Mouse (Mus musculus): ENCODE results near the gene Shisal2a. TPM values are rescaled to one million over a fixed set of nuclear protein-coding genes. Genes with fewer than 3 reads are reported as not detected.
A peak's percentile ranks its signal among the peaks of the same experiment; 100 is the strongest.
"Not testable (repeated sequence)": the region's sequence is repeated elsewhere in the genome, so short reads cannot be mapped to it uniquely, and the experiment has no call there.

Shisal2a gene
- polyA plus RNA-seq, 1 experiment from 2014 or later = 0.15 TPM

DNA sequence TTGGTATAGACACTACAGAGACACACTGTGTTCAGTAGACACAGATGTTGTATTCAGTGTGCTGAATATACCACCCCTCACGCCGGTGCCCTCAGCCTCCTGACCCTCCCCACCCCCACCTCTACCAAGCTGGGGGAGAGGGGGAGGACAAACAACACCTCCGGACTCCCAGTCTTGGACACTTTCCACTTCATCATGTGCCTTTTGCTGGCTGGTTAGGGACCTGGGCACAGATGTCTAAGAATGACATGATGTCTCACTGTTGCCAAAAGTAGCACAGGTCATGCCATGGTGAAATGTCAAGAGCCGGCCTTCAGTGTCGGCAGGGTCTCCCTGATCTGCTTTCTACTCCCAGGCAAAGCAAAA is 19.1 kb downstream of the Shisal2a start:
- no peak overlapping the region for H3K9ac ChIP-seq (ENCODE audit: low read depth, low read length)
- no peak overlapping the region; the same call in 1 of the 2 replicates for H3K27ac ChIP-seq (ENCODE audit: low read length)
- WGBS (ENCODE audit: insufficient replicate concordance) = 52% methylated on average over 5 of the region's 5 CpGs
- H3K4me1 ChIP-seq (ENCODE audit: control insufficient read depth, low read depth, low read length) = peaks cover 8% of the 10 kb centered on the region
- H3K4me3 ChIP-seq (ENCODE audit: low read depth, low read length) = no peak overlapping the region
- no peak overlapping the region for H3K4me2 ChIP-seq (ENCODE audit: low read depth, low read length)
- H3K36me3 ChIP-seq (ENCODE audit: control insufficient read depth, insufficient read depth) = no peaks in the 10 kb centered on the region
- H3K9me3 ChIP-seq (replicated peaks; ENCODE audit: control insufficient read depth, low read length) = no peaks in the 10 kb centered on the region
- H3K27me3 ChIP-seq (ENCODE audit: control insufficient read depth, insufficient read depth, low read depth, low read length) = 0 out of 2 replicates have a peak, but pooled peaks cover 2% of the 10 kb centered on the region
- ATAC-seq (ENCODE audit: low read depth) = no peak

DNA sequence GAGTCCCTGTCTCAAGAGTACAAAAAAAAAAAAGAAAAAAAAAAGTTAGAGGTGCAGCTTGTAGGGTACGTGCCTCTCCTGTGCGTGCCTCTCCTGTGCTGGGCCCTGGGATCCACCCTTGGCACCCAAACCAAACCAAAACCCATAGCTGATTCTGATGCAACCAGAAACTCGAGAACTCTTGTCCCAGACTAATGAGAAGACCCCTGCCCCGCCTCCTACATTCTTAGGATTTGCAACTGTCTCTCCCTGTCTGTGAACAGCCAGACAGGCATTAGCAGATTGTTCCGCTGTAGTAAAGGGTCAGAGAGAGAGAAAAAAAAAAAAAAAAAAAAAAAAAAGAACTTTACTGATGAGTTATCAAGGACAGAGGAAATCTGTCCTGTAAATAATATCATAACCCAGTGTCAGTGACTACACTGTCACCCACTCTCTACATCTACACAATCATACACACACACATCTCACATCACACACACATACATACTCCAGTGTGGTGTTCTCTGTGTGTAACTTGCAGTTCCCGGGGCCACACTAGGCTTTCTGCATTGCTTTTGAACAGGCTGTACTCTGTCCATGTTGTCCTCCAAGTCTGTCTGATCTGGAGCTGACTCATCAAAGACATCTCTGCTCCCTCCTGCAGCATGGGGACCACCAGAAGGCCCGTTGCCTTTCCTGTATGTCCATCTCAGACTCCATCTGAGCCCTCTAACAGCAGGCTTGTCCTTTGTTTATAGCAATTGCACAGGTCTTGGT is 19.6 kb downstream of the Shisal2a start:
- no peaks in the 10 kb centered on the region for H3K9me3 ChIP-seq (replicated peaks; ENCODE audit: control insufficient read depth, low read length)
- ATAC-seq (ENCODE audit: low read depth) = no peak
- peak overlapping the region; percentile 69 for H3K27ac ChIP-seq (ENCODE audit: low read length)
- no peaks in the 10 kb centered on the region for H3K36me3 ChIP-seq (ENCODE audit: control insufficient read depth, insufficient read depth)
- peaks cover 8% of the 10 kb centered on the region for H3K4me1 ChIP-seq (ENCODE audit: control insufficient read depth, low read depth, low read length)
- 0 out of 2 replicates have a peak, but pooled peaks cover 2% of the 10 kb centered on the region for H3K27me3 ChIP-seq (ENCODE audit: control insufficient read depth, insufficient read depth, low read depth, low read length)
- 46% methylated on average over 7 of the region's 7 CpGs for WGBS (ENCODE audit: insufficient replicate concordance)
- H3K9ac ChIP-seq (ENCODE audit: low read depth, low read length) = no peak overlapping the region
- peak overlapping the region; percentile 36; the same call in 1 of the 2 replicates for H3K4me2 ChIP-seq (ENCODE audit: low read depth, low read length)
- no peak overlapping the region for H3K4me3 ChIP-seq (ENCODE audit: low read depth, low read length)

DNA sequence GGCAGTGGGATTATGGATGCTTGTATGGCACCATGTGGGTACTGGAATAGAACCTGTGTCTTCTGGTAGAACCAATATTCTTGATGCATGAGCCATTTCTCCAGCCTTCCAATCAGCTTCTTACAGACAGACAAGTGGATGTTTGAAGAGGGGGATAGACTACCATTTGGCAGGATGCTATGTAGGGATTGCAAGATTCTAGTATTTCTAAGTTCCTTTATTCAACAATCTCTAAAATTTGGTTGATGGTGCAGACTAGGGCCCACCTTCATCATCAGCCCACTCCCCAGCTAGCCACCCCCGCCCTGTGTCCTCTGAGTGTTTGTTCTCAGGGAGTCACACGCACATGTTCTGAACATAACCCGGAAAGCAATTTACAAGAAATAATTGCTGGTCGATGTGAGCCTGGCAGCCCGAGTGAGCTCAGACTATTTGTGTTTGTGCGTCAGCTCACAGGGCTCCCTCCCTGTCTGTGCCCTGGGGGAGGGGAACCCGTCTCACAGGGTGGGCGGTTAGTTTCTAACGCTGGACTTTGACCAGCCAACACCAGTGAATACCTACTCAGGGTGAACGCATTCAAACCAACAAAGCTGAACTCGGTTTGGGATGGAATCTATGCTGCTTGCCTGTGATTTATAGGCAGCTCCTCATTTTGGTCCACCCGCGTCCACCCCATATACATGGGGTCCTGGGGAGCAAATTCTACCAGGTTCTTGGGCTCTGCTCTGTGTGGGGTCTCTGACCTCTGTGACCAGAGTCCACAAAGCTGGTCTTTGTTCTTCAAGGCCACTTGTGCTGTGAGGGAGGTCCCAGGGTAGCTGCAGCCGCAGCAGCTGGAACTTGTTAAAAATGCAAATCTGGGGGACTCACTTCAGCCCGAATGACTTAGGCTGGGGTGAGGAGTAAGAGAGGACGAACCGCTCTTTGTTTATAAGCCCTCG is 20.6 kb downstream of the Shisal2a start:
- no peak overlapping the region; the same call in 1 of the 2 replicates for H3K9ac ChIP-seq (ENCODE audit: low read depth, low read length)
- peak overlapping the region; percentile 69 for H3K27ac ChIP-seq (ENCODE audit: low read length)
- H3K27me3 ChIP-seq (ENCODE audit: control insufficient read depth, insufficient read depth, low read depth, low read length) = 0 out of 2 replicates have a peak, but pooled peaks cover 2% of the 10 kb centered on the region
- peak overlapping the region; percentile 36 for H3K4me2 ChIP-seq (ENCODE audit: low read depth, low read length)
- no peak overlapping the region for H3K4me3 ChIP-seq (ENCODE audit: low read depth, low read length)
- peaks cover 8% of the 10 kb centered on the region for H3K4me1 ChIP-seq (ENCODE audit: control insufficient read depth, low read depth, low read length)
- no peaks in the 10 kb centered on the region for H3K9me3 ChIP-seq (replicated peaks; ENCODE audit: control insufficient read depth, low read length)
- WGBS (ENCODE audit: insufficient replicate concordance) = 30% methylated on average over 18 of the region's 18 CpGs
- no peaks in the 10 kb centered on the region for H3K36me3 ChIP-seq (ENCODE audit: control insufficient read depth, insufficient read depth)
- peak; percentile 83 for ATAC-seq (ENCODE audit: low read depth)

DNA sequence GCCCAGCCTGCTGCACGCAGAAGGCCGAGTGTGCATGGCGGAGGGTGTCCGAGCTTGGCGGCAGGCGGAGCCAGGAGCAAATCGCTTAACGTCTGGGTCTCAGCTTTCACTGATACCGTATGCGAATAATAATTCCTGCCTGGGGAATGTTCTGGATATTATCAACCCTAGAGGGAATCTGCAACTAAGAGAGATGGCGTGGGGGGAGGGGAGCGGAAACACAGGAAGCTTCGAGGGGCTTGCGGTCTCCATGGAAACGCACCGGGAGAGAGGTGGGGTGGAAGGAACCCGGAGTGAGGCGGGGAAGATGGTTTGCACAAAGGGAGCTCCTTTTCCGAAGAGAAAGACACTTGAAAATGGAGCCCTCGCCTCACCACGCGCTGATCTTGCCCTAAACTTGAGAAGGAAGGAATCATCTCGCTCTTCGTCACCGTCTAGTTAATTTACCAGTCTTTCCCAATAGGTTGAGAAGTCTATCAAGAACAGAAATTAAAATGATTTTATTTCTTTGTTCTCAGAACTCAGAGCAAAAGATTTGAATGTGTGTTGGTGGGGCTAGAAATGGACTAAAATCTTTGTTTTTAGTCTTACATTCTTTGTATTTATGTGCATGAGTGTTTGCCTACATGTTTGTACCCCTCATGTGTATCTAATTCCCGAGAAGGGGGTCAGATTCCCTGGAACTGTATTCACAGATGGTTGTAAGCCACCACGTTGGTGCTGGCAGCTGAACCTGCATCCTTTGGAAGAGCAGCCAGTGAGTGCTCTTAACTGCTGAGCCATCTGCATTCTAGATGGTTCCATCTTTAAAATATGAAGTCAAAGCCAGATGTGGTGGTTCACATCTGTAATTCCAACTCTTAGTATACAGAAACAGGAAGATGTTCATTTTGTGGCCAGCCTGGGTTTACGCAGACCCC is 22.8 kb downstream of the Shisal2a start:
- Histone ChIP-seq H3K4me3 (ENCODE audit: low read depth, low read length) (no peak overlapping the region), H3K27ac (ENCODE audit: low read length) (no peak overlapping the region), H3K9ac (ENCODE audit: low read depth, low read length) (no peak overlapping the region), H3K4me1 (ENCODE audit: control insufficient read depth, low read depth, low read length) (peaks cover 8% of the 10 kb centered on the region), H3K4me2 (ENCODE audit: low read depth, low read length) (peak overlapping the region; percentile 10; the same call in 1 of the 2 replicates), H3K27me3 (ENCODE audit: control insufficient read depth, insufficient read depth, low read depth, low read length) (0 out of 2 replicates have a peak, but pooled peaks cover 2% of the 10 kb centered on the region), H3K36me3 (ENCODE audit: control insufficient read depth, insufficient read depth) (no peaks in the 10 kb centered on the region), H3K9me3 (replicated peaks; ENCODE audit: control insufficient read depth, low read length) (no peaks in the 10 kb centered on the region)
- no peak for ATAC-seq (ENCODE audit: low read depth)
- WGBS (ENCODE audit: insufficient replicate concordance) = 11% methylated on average over 28 of the region's 28 CpGs

DNA sequence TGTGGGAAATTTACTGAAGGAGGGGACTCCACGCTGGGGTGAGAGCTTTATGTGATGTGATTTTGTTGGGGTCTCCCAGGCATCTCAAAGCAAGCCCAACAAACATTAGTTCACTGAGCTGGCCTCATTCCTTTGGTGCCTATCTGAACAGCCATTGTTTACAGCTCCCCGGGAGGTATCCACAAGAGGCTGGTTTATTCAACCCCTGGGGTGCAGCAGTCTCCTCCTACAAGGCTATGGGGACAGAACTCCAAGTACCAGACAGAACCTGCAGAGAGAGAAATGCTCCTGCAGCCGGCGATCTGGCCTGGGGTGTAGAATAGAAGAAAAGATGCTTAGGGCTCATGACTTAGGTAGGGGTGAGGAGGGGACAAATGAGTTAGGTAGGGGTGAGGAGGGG is 24.7 kb downstream of the Shisal2a start:
- H3K27ac ChIP-seq (ENCODE audit: low read length) = no peak overlapping the region
- WGBS (ENCODE audit: insufficient replicate concordance) = 44% methylated on average over 4 of the region's 4 CpGs
- no peak overlapping the region for H3K9ac ChIP-seq (ENCODE audit: low read depth, low read length)
- H3K9me3 ChIP-seq (replicated peaks; ENCODE audit: control insufficient read depth, low read length) = no peaks in the 10 kb centered on the region
- H3K4me3 ChIP-seq (ENCODE audit: low read depth, low read length) = no peak overlapping the region
- H3K36me3 ChIP-seq (ENCODE audit: control insufficient read depth, insufficient read depth) = no peaks in the 10 kb centered on the region
- H3K27me3 ChIP-seq (ENCODE audit: control insufficient read depth, insufficient read depth, low read depth, low read length) = 0 out of 2 replicates have a peak, but pooled peaks cover 2% of the 10 kb centered on the region
- peaks cover 3% of the 10 kb centered on the region for H3K4me1 ChIP-seq (ENCODE audit: control insufficient read depth, low read depth, low read length)
- H3K4me2 ChIP-seq (ENCODE audit: low read depth, low read length) = no peak overlapping the region
- ATAC-seq (ENCODE audit: low read depth) = no peak

DNA sequence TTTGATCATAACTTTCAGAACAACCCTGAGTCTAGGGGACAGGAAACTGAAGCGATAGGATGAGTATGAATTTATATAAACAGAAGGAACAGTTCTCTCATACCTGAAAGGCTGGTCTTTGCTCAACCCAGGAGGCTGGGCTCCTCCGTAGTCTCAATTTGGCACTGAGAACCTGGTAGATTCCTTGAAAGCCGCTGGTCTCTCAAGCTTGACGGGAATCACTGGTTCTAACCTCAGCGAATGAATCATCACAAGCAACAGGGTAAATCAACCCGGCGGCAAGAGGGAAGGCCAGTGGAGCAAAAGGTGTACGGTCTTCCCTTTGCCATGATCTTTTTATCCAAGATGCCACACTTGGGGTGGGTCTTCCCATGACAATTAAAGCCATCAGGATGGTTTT is 25.7 kb downstream of the Shisal2a start:
- ATAC-seq (ENCODE audit: low read depth) = no peak

DNA sequence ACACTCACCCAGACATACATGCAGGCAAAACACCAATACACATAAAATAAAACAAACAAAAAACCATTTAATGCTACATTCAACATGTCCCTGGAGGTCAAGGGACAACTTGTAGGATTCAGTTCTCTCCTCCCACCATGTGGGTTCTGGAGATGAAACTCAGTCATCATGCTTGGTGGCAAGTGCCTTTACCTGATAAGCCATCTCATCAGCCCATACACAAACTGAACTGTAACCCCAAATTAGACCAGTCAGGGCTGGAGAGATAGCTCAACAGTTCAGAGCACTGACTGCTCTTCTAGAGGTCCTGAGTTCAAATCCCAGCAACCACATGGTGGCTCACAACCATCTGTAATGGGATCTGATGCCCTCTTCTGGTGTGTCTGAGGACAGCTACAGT is 29.6 kb downstream of the Shisal2a start:
- H3K27me3 ChIP-seq (ENCODE audit: control insufficient read depth, insufficient read depth, low read depth, low read length); H3K9me3 ChIP-seq (replicated peaks; ENCODE audit: control insufficient read depth, low read length); H3K4me2 ChIP-seq (ENCODE audit: low read depth, low read length); H3K4me1 ChIP-seq (ENCODE audit: control insufficient read depth, low read depth, low read length); H3K4me3 ChIP-seq (ENCODE audit: low read depth, low read length); H3K36me3 ChIP-seq (ENCODE audit: control insufficient read depth, insufficient read depth); H3K27ac ChIP-seq (ENCODE audit: low read length); H3K9ac ChIP-seq (ENCODE audit: low read depth, low read length): not testable (repeated sequence)
- ATAC-seq (ENCODE audit: low read depth) = peak; percentile 50

More for the DNA sequence above, 25.7 kb downstream of the Shisal2a start:
- H3K27ac ChIP-seq (ENCODE audit: low read length) = no peak overlapping the region
- WGBS (ENCODE audit: insufficient replicate concordance) = 70% methylated on average over 8 of the region's 8 CpGs
- H3K4me1 ChIP-seq (ENCODE audit: control insufficient read depth, low read depth, low read length) = peaks cover 3% of the 10 kb centered on the region
- no peak overlapping the region for H3K9ac ChIP-seq (ENCODE audit: low read depth, low read length)
- no peaks in the 10 kb centered on the region for H3K36me3 ChIP-seq (ENCODE audit: control insufficient read depth, insufficient read depth)
- H3K4me2 ChIP-seq (ENCODE audit: low read depth, low read length) = no peak overlapping the region
- no peaks in the 10 kb centered on the region for H3K9me3 ChIP-seq (replicated peaks; ENCODE audit: control insufficient read depth, low read length)
- no peak overlapping the region for H3K4me3 ChIP-seq (ENCODE audit: low read depth, low read length)
- 0 out of 2 replicates have a peak, but pooled peaks cover 2% of the 10 kb centered on the region for H3K27me3 ChIP-seq (ENCODE audit: control insufficient read depth, insufficient read depth, low read depth, low read length)

DNA sequence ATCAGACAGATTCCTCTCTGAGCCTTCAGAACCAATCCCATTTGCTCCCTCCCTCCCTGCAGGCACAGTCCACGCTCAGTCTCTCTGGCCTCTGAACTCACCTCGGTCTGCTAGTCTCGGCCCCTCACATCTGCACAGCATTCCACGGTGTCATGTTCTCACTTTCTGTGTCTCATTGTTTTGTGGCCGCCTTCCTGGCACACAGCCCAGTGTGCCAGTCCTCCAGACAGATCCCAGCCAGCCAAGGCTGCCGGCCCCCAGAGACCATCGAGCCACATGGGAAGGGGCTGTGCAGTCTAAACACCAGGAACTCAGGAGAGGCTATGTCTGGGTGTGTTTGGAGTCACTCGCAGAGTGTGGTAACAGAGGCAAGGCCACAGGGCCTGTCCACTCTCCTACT is 32.3 kb downstream of the Shisal2a start:
- no peaks in the 10 kb centered on the region for H3K9me3 ChIP-seq (replicated peaks; ENCODE audit: control insufficient read depth, low read length)
- H3K27ac ChIP-seq (ENCODE audit: low read length) = peak overlapping the region; percentile 57; the same call in 1 of the 2 replicates
- no peaks in the 10 kb centered on the region for H3K27me3 ChIP-seq (ENCODE audit: control insufficient read depth, insufficient read depth, low read depth, low read length)
- WGBS (ENCODE audit: insufficient replicate concordance) = 36% methylated on average over 8 of the region's 8 CpGs
- H3K36me3 ChIP-seq (ENCODE audit: control insufficient read depth, insufficient read depth) = no peaks in the 10 kb centered on the region
- H3K4me2 ChIP-seq (ENCODE audit: low read depth, low read length) = no peak overlapping the region
- no peak overlapping the region for H3K4me3 ChIP-seq (ENCODE audit: low read depth, low read length)
- ATAC-seq (ENCODE audit: low read depth) = peak; percentile 27; the same call in 1 of the 2 replicates
- H3K9ac ChIP-seq (ENCODE audit: low read depth, low read length) = no peak overlapping the region
- H3K4me1 ChIP-seq (ENCODE audit: control insufficient read depth, low read depth, low read length) = peaks cover 17% of the 10 kb centered on the region

Data from liver, embryonic 16.5 days (tissue).